Mouse (Mus musculus): ENCODE measurements around the gene Wrap73. TPM values are rescaled to one million over a fixed set of nuclear protein-coding genes. Genes with fewer than 3 reads are reported as not detected.
A peak's percentile ranks its signal among the peaks of the same experiment; 100 is the strongest.

Wrap73 gene
- polyA plus RNA-seq, 1 experiment from 2014 or later = 28.5 TPM

DNA sequence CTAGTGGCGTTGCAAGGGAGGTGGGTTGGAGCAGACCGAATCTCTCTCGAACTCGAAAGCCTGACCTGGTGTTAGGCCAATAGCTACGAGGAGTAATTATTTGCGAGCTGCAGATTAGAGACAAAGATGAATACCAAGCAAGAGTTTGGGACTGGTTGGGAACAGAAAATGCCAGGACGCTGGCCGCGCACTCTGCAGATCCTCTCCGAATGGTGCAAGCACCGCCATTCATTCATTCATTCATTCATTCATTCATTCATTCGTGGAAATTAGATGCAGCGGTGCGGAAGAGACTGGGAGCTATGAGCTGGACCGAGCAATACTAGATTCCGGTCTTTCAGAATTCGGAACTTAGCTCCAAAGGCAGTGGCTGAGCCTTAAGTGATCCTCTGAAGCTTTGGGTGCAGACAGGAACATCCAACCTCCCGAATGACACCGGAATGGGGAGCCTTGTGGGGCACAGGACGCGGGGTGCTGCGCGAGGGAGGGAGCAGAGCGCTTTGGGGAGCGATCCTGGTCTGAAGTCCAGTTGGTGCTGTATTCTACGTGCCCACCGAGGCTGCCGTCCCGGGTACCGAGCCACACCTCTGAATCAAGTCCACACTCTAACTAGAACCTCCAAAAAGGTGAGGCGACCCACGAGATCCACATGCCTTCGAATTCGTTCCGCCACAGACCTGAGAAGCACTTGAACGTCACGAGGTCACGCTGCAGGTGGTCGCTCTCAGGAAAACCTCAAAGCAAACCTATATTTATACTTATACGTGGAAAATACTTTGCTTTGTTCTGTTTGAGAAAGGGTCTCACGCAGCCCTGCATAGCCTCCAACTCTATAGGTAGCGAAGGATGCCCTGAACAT is 934 bp upstream of the Wrap73 start:
- Histone ChIP-seq H3K9me3 (replicated peaks; ENCODE audit: low read length) (no peaks in the 10 kb centered on the region), H3K27ac (no peak overlapping the region), H3K4me2 (ENCODE audit: low read length) (peak overlapping the region; percentile 89), H3K27me3 (ENCODE audit: insufficient read depth, low read length) (peaks cover 35% of the 10 kb centered on the region), H3K4me1 (replicated peaks; ENCODE audit: insufficient read depth, low read length) (peaks cover 14% of the 10 kb centered on the region; the same call in 1 of the 2 replicates), H3K36me3 (ENCODE audit: insufficient read depth, low read length) (no peaks in the 10 kb centered on the region), H3K4me3 (replicated peaks; ENCODE audit: low read depth, low read length) (0 out of 2 replicates have a peak overlapping the region, but pooled peaks have one; percentile 53), H3K9ac (ENCODE audit: low read depth, low read length) (no peak overlapping the region; the same call in 1 of the 2 replicates)
- ATAC-seq (replicated peaks; ENCODE audit: low FRiP score, low read depth) (no peak), DNase-seq (ENCODE audit: low spot score) (no peak)
- TF ChIP-seq CTCF (IDR thresholded peaks at IDR 0.05; ENCODE audit: low read depth) = no peak
- WGBS = 2% methylated on average over 42 of the region's 42 CpGs

DNA sequence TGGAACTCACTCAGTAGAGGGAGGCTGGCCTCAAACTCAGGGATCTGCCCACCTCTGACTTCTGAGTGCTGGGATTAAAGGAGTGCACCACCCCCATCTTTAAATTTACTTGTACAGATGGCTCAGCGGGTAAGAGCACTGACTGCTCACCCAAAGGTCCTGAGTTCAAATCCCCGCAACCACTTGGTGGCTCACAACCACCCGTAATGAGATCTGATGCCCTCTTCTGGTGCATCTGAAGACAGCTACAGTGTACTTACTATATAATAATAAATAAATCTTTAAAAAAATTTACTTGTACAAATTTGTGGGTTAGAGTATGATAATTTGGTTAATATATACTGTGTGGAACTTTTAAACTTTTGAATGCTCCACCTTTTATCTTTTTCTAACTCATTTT is 2.5 kb downstream of the Wrap73 start:
- DNase-seq (ENCODE audit: low spot score) (no peak), ATAC-seq (replicated peaks; ENCODE audit: low FRiP score, low read depth) (no peak)
- Histone ChIP-seq H3K9ac (ENCODE audit: low read depth, low read length) (no peak overlapping the region), H3K4me1 (replicated peaks; ENCODE audit: insufficient read depth, low read length) (peaks cover 10% of the 10 kb centered on the region; the same call in 1 of the 2 replicates), H3K36me3 (ENCODE audit: insufficient read depth, low read length) (no peaks in the 10 kb centered on the region), H3K4me2 (ENCODE audit: low read length) (no peak overlapping the region), H3K4me3 (replicated peaks; ENCODE audit: low read depth, low read length) (no peak overlapping the region), H3K27me3 (ENCODE audit: insufficient read depth, low read length) (peaks cover 12% of the 10 kb centered on the region), H3K27ac (no peak overlapping the region), H3K9me3 (replicated peaks; ENCODE audit: low read length) (no peaks in the 10 kb centered on the region)
- TF ChIP-seq CTCF (IDR thresholded peaks at IDR 0.05; ENCODE audit: low read depth) = no peak
- WGBS = 76% methylated on average over 3 of the region's 3 CpGs

DNA sequence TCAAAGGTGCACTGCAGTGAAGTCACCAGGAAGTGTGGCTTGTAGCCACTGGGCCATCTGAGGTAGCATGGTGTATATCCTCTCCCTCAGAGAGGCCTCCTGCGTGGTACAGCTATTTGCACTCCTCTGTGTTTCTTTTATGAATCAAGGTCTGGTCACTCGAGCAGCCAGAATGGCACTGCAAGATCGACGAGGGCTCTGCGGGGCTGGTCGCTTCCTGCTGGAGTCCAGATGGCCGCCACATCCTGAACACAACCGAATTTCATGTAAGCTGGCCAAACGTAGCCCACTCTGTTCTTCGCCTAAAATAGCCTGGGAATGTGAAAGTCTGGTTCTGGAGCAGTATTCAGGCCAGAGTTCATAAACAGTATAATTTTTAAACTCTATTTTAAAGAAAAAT is 4.2 kb downstream of the Wrap73 start:
- TF ChIP-seq CTCF (IDR thresholded peaks at IDR 0.05; ENCODE audit: low read depth) = no peak
- ATAC-seq (replicated peaks; ENCODE audit: low FRiP score, low read depth) = no peak

DNA sequence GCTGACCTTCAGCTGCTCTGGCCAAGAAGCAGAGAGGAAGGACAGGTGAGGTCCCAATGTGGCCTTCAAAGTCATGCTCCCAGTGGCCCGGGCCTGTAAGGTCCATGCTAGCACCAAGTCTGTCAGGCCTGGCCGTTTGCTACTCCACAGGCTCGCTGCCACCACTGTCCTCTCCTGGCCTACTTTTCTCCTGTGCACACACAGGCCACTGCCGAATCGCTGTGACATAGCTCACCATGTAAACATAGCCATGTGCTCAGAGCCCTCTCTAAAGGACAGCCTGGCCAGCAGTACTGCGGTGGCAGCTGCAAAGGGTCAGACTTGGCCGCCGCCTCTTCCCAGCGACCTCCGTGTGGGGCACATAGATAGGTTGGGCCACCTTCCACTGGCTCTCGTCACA is 11.9 kb downstream of the Wrap73 start:
- Histone ChIP-seq H3K4me1 (replicated peaks; ENCODE audit: insufficient read depth, low read length) (0 out of 2 replicates have a peak, but pooled peaks cover 4% of the 10 kb centered on the region), H3K4me2 (ENCODE audit: low read length) (no peak overlapping the region), H3K36me3 (ENCODE audit: insufficient read depth, low read length) (peaks cover 34% of the 10 kb centered on the region), H3K27ac (no peak overlapping the region), H3K27me3 (ENCODE audit: insufficient read depth, low read length) (no peaks in the 10 kb centered on the region), H3K9me3 (replicated peaks; ENCODE audit: low read length) (no peaks in the 10 kb centered on the region), H3K4me3 (replicated peaks; ENCODE audit: low read depth, low read length) (no peak overlapping the region), H3K9ac (ENCODE audit: low read depth, low read length) (no peak overlapping the region)
- ATAC-seq (replicated peaks; ENCODE audit: low FRiP score, low read depth) (no peak), DNase-seq (ENCODE audit: low spot score) (no peak)
- 73% methylated on average over 11 of the region's 11 CpGs for WGBS
- no peak for TF ChIP-seq CTCF (IDR thresholded peaks at IDR 0.05; ENCODE audit: low read depth)

More for the DNA sequence above, 4.2 kb downstream of the Wrap73 start:
- 0 out of 2 replicates have a peak, but pooled peaks cover 4% of the 10 kb centered on the region for H3K36me3 ChIP-seq (ENCODE audit: insufficient read depth, low read length)
- DNase-seq (ENCODE audit: low spot score) = no peak
- 79% methylated on average over 10 of the region's 10 CpGs for WGBS
- H3K4me2 ChIP-seq (ENCODE audit: low read length) = no peak overlapping the region
- no peak overlapping the region for H3K27ac ChIP-seq
- no peaks in the 10 kb centered on the region for H3K9me3 ChIP-seq (replicated peaks; ENCODE audit: low read length)
- H3K4me3 ChIP-seq (replicated peaks; ENCODE audit: low read depth, low read length) = no peak overlapping the region
- no peaks in the 10 kb centered on the region; the same call in 1 of the 2 replicates for H3K4me1 ChIP-seq (replicated peaks; ENCODE audit: insufficient read depth, low read length)
- H3K9ac ChIP-seq (ENCODE audit: low read depth, low read length) = no peak overlapping the region
- peaks cover under 1% of the 10 kb centered on the region; the same call in 1 of the 2 replicates for H3K27me3 ChIP-seq (ENCODE audit: insufficient read depth, low read length)

DNA sequence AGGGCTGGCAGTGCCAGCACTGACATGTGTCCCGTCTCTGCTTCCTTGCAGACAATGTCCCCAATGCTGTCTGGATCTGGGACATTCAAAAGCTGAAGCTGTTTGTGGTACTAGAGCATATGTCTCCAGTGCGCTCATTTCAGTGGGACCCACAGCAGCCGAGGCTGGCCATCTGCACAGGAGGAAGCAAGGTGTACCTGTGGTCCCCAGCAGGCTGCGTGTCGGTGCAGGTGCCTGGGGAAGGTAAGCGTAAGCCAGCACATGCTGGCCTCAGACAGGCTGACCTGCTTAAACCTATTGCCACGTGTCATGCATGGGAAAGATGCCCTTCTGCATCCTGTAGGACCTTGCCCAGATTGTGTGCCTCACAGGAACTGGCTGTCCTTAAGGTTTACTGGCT is 13.9 kb downstream of the Wrap73 start:
- H3K4me2 ChIP-seq (ENCODE audit: low read length) = no peak overlapping the region
- no peak for TF ChIP-seq CTCF (IDR thresholded peaks at IDR 0.05; ENCODE audit: low read depth)
- no peak overlapping the region for H3K4me3 ChIP-seq (replicated peaks; ENCODE audit: low read depth, low read length)
- WGBS = 82% methylated on average over 7 of the region's 7 CpGs
- H3K9me3 ChIP-seq (replicated peaks; ENCODE audit: low read length) = no peaks in the 10 kb centered on the region
- H3K9ac ChIP-seq (ENCODE audit: low read depth, low read length) = no peak overlapping the region
- DNase-seq (ENCODE audit: low spot score) = no peak
- H3K27ac ChIP-seq = no peak overlapping the region
- H3K4me1 ChIP-seq (replicated peaks; ENCODE audit: insufficient read depth, low read length) = 0 out of 2 replicates have a peak, but pooled peaks cover 15% of the 10 kb centered on the region
- peaks cover 30% of the 10 kb centered on the region for H3K36me3 ChIP-seq (ENCODE audit: insufficient read depth, low read length)
- ATAC-seq (replicated peaks; ENCODE audit: low FRiP score, low read depth) = no peak
- H3K27me3 ChIP-seq (ENCODE audit: insufficient read depth, low read length) = no peaks in the 10 kb centered on the region

DNA sequence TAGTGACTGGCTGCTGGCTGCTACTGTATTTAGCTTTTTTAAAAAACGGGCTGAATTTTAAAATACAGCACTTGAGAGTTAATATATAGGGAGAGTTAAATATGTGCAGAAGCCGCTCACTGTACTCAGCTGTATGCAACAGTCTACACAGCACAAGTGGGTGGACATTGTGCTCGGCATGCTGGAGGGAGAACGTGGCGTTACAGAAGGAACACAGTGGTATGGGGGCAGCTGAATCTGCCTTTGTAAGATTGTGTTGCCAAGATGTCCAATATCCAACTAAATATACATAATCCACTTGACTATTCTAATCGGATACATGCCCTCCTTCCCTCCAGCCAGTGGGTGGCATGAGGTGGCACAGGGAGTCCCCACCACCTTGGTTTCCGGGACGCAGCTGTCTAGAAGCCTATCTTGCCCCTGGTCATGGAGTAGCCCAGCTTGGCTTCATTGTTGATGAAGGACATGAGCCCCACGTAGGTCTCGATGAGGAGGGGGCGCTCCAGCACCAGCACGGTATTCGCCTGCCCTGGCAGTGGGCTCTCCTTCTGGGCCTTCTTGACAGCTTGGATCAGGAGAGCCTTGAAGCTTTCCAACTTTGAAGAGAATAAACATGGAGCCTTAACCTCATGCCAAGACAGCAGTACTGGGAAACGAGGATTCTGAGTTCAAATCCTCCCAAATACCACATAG is 15.9 kb downstream of the Wrap73 start:
- no peak overlapping the region for H3K4me2 ChIP-seq (ENCODE audit: low read length)
- no peaks in the 10 kb centered on the region for H3K27me3 ChIP-seq (ENCODE audit: insufficient read depth, low read length)
- H3K36me3 ChIP-seq (ENCODE audit: insufficient read depth, low read length) = peaks cover 16% of the 10 kb centered on the region
- no peak overlapping the region for H3K27ac ChIP-seq
- no peak overlapping the region for H3K9ac ChIP-seq (ENCODE audit: low read depth, low read length)
- DNase-seq (ENCODE audit: low spot score) (no peak), ATAC-seq (replicated peaks; ENCODE audit: low FRiP score, low read depth) (no peak)
- H3K4me1 ChIP-seq (replicated peaks; ENCODE audit: insufficient read depth, low read length) = peaks cover 15% of the 10 kb centered on the region; the same call in 1 of the 2 replicates
- 95% methylated on average over 14 of the region's 14 CpGs for WGBS
- TF ChIP-seq CTCF (IDR thresholded peaks at IDR 0.05; ENCODE audit: low read depth) = no peak
- no peak overlapping the region for H3K4me3 ChIP-seq (replicated peaks; ENCODE audit: low read depth, low read length)
- no peaks in the 10 kb centered on the region for H3K9me3 ChIP-seq (replicated peaks; ENCODE audit: low read length)

All from kidney, postnatal 0 days (tissue).